Mouse (Mus musculus) frontal cortex, adult (tissue): ENCODE data around the gene Rps9.
A peak's percentile ranks its signal among the peaks of the same experiment; 100 is the strongest.

Source experiments
- ATAC-seq: cut with Nextera tagmentation; 2 replicates; pipeline ENCODE4 v1.9.2; 2017; ENCODE audit warnings: mild to moderate bottlenecking, moderate library complexity, mixed read lengths; ENCODE audit not compliant: low TSS enrichment

The Rps9 gene

DNA sequence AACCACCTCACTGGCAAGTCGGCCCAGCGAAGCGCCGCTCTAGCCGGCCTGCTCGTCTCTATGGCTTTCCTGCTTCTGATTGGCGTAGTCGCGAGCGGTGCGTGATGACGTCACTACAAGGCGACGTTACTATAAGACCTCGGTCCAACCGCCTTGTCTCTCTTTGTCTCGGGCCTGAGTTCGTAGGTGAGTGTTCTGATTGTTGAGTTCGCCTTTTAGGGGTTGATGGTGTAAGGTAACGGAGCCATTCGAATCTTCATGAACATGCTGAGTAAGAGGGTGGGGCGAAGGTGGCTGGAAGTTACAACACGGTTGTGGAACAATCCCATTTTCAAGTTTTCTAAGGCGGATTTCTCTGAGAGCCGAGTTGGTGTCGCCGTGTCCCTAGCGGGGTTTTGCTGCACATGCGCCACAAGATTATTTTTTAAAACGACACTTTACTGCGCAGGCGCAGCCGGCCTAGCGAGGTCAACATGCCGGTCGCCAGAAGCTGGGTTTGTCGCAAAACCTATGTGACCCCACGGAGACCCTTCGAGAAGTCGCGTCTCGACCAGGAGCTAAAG lies at the start of gene Rps9:
Rps9 (plus strand) TSS at position 115 of the 563 bp plus-strand sequence.
- peak; percentile 94 for ATAC-seq

DNA sequence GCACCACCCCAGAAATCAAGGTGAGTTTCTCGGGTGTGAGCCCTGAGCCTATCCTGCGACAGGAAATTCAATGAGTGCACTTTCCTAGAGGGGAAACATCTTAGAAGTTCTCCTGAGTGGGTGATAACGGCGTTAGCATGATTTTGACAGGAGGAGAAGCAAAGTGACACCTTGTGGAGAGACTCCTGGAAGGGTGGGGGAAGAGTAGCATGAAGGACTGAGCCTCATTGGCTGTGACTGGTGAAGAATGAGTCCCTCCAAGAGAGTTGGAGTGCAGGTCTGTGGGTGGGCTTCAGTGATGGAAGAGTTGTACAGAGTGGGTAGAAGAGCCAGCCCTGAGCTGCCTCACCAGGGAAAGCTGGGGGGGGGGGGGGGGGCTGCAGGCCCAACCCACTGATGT lies 46.8 kb upstream of the Rps9 start:
- peak; percentile 31; the same call in 1 of the 2 replicates for ATAC-seq

DNA sequence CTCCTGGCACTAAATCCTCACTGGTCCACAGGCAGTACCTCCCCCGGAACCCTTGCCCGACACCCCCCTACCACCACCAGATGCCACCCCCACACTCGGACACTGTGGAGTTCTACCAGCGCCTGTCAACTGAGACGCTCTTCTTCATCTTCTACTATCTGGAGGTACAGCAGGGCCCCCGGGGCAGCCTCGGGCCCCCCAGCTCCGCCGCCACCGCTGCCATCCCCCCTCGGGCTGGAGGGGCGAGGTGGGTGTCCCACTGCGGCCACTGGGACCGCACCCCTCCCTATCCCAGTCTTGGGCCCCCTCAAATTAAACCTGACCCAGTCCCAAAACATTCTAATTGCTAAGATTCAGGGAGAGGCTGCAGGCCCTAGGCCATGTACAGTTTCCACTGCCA lies 45.2 kb upstream of the Rps9 start:
- ATAC-seq = no peak

DNA sequence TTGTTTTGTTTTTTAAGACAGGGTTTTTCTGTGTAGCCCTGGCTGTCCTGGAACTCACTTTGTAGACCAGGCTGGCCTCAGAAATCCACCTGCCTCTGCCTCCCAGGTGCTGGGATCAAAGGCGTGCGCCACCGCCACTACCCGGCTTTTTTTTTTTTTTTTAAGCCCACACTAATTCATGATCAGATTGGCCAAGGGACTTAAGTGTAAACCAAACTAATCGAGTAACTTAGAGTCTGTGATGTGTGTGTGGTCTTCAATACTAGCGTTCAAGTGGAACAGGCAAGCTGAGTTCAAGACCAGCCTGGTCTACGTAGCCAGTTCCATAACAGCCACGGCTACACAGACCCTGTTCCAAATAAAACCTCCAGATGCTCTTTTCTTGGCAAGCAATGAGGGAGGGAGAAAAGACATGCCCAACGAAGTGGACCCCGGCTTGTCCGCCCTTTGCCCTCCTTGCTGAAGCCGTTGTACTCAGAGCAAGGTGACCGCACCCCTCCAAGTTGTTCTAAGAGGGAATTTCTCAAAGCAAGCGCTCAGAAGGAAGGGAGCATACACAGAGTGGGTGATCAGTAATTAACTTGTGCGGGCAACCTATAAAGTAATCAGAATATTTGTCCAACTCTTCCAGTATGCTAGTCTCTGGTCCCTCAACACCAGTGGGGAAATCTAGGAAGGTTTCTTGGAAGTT lies 39.1 kb upstream of the Rps9 start:
- ATAC-seq = peak; percentile 1; the same call in 1 of the 2 replicates

- ATAC-seq = peak; percentile 96
Observed at GRCm38 (mm10) chr7:3665215-3666114, 38.3 kb upstream of the Rps9 start, which contains the start of gene Leng1. Gene Leng1, minus strand, starts transcription at chr7:3665840.

DNA sequence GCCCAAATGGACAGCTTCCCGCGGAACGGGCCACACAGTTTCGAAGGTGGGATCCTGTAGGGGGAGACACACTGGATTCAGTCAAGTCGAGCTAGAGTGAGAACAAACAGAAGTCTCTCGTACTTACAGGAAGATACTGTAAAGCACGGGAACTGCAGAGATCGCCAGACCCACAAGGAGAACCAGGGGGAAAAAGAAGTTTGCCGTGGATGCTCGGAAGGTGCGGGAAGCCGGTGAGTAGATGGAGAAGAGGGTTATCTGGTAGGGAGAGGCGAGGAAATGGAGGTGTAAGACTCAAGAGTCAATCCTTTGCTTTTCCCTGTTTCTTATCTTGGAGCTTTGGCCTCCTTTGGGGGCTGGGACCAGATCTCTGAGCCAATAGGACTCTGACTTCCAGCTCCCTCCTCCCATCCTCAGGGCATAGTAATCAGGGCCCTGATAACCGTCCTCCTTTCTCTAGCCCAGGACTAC lies 36.8 kb upstream of the Rps9 start:
- ATAC-seq = no peak

DNA sequence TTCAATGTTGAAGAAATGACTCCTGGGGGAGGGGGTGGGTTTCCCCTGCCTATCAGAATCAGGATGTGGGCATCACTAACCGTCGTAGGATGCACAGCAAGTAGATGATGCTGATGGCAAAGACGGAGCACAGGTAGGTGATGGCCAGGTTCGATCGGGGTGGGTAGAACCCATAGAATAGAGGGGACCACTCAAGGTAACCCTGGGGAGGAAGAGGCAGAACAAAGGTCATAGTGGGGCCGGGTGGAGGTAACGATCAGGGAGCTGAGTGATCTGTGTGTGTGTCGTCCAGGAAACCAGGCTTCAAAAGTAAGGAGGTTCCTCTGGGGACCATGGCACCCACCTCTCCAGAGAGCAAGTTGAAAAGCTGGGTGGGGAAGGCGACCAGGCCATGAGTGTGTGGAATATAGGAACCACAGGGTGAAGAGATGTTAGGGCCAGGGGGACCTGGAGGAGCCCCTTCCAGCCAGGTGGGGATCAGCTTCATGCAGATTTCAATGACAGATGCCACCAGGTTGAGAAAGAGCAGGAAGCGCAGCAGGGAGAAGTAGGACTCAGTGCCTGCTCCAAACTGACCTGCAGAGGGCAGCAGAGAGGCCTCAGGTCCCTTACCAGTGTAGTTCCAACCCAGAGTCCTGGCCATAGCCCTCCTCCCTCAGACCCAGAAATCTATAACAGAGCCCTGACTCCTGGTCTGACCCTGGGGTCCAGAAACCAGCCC lies 29.1 kb upstream of the Rps9 start:
- ATAC-seq = peak; percentile 91; the same call in 1 of the 2 replicates

GRCm38 (mm10) chr7:3675228-3675548 lies 28.6 kb upstream of the Rps9 start:
- ATAC-seq = 0 out of 2 replicates have a peak, but pooled peaks have one; percentile 4

GRCm38 (mm10) chr7:3676371-3676770 lies 27.4 kb upstream of the Rps9 start:
- ATAC-seq = no peak

DNA sequence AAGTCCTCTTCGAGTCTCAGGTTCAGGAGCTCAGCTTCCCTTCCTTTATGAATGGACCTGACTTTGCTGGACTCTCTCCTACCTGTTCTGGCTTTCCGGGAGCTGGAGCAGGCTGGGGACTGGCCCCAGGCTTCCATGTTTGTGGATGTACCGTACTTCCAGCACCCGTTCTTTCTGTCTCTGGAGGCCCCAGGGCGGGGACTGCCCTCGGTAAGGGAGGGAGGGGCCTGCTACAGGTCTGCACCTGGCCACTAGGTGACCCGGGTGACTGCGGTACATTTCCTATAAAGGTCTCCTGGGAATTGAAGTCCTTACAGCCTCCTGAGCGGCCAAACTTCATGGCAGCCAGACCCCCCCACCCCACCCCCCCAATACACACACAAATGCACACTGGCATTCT lies 26.5 kb upstream of the Rps9 start, which contains the start of gene Tmc4:
Tmc4 (minus strand) TSS at position 212 of the 400 bp plus-strand sequence.
- ATAC-seq = no peak

DNA sequence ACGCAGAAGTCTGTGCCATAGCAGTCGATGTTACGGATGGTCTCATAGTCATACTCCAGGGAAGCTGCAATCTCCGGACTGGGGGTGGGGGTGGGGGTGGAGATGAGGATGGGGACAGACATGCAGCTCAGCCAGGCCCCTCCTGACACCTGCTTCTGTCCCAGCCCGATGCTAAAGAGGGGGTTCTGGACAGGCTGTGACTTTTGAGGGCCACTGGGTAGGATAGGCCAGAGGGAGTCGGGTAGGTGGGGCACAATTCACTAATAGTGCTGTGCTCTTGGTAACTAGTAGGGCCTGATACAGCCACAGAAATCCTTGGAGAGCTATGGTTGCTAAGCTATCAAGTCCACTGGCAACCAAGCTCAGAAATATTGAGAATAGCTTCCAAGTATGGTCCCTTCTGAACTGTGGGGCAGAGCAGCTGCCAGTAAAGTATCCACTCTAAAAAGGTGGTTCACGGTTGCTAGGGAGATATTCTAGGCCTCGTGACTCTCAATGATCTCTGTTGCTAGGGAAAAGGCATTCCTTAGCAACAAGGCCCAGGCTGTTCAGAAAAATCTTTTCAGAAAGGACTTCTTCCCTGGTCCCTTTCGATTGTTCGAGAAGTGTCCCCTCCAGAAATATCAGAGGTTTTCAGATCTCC lies 19.8 kb upstream of the Rps9 start:
- 0 out of 2 replicates have a peak, but pooled peaks have one; percentile 34 for ATAC-seq

DNA sequence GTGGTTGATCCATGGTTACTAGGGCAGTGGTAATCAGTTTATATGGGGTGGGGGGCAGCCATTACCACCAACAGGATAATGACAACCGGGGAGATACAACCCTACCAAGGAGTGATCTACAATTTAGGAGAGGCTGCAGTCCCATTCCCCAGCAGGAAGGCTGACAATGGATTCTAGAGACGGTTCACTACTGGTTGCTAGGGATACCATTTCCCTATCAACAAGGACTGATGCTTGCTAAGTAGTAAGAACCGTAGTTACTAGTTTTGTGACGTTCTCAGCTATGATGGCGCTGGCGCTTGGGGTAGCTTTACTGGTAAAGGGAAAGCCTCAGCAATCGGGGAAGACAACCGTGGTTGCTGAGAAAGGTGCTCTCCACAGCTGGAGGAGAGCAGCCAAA lies 19.1 kb upstream of the Rps9 start:
- no peak for ATAC-seq

- no peak for ATAC-seq
Observed at GRCm38 (mm10) chr7:3685400-3686187, 18.2 kb upstream of the Rps9 start.

- ATAC-seq = no peak
Observed at GRCm38 (mm10) chr7:3691919-3692318, 11.9 kb upstream of the Rps9 start.

- ATAC-seq = no peak; the same call in 1 of the 2 replicates
Observed at GRCm38 (mm10) chr7:3692382-3692986, 11.3 kb upstream of the Rps9 start, which contains the start of gene Tsen34. Gene Tsen34, plus strand, starts transcription at chr7:3692863.

GRCm38 (mm10) chr7:3692987-3693808 lies 10.6 kb upstream of the Rps9 start, which contains the start of gene Mboat7:
Gene Mboat7, minus strand, starts transcription at chr7:3693523.
- ATAC-seq = peak; percentile 87

DNA sequence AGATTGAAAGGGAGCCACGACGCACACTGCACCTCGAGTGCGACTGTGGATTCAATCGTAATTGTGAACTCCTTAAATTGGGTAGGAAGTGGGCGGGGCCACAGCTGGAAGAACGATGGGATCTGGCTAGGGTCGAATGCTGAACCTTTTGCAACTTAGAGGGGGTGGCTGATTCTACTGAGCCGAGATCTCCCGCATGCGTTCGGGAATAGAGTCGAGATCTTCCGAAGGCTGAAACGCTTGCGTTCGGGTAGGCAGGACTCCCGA lies 10.1 kb upstream of the Rps9 start:
- no peak for ATAC-seq

DNA sequence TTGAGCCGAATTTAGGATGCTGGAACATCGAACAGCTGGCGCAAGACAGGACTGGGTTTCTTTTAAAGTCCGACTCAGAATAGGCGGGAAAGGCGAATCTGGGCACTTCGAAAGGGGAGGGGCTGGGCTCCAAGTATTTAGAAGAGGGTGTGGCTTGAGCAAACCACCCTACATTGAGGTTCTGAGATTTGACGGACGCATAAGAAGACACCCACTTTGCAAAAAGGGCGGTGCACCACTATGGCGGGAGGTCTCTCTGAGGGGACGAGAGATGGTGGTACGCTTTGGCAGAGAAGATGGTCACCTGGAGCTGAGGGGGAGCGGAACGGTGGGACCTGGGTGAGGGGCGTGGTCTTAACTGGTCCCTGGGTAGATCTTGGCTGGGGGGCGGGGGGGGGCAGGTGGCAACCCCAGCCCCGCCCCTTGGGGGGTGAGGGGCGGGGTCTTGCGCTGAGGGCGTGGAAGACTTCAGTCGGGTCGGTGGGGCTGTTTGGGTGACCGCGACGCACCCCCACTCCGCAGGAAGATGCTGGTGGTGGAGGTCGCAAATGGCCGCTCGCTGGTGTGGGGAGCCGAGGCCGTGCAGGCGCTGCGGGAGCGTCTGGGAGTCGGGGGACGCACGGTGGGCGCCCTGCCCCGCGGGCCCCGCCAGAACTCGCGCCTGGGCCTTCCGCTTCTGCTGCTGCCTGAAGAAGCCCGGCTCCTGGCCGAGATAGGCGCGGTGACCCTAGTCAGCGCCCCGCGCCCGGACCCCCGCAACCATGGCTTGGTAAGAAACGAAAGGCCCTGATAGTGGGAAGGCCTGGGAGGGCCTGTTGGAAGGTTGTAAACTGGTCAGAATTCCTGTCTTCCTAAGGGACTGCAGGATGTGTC lies 9.5 kb upstream of the Rps9 start:
- no peak for ATAC-seq
